Mouse (Mus musculus) cerebellum, adult 18-20 months (tissue): ENCODE measurements around the gene Kmt2a.

ENCODE experiments used
- DNase-seq, 2 experiments: peaks; one replicate each; pipeline ENCODE4 v3.0.0; 2021

Gene Kmt2a

GRCm38 (mm10) chr9:44879694-44880271 is 1.3 kb downstream of the Kmt2a start:
- DNase-seq: peak; percentile 30 to 32

GRCm38 (mm10) chr9:44878776-44879500 is 2.2 kb downstream of the Kmt2a start:
- DNase-seq: no peak

- no peak for DNase-seq
Observed at GRCm38 (mm10) chr9:44877686-44878085, 3.4 kb downstream of the Kmt2a start.

- DNase-seq: no peak
Observed at GRCm38 (mm10) chr9:44875476-44875875, 5.6 kb downstream of the Kmt2a start.

- DNase-seq: no peak
Observed at GRCm38 (mm10) chr9:44874198-44874597, 6.9 kb downstream of the Kmt2a start.

- no peak for DNase-seq
Observed at GRCm38 (mm10) chr9:44873665-44874064, 7.4 kb downstream of the Kmt2a start.

GRCm38 (mm10) chr9:44868336-44869094 is 12.6 kb downstream of the Kmt2a start:
- DNase-seq: no peak

- no peak for DNase-seq
Observed at GRCm38 (mm10) chr9:44867664-44868063, 13.4 kb downstream of the Kmt2a start.

- peak; percentile 35 to 36 for DNase-seq
Observed at GRCm38 (mm10) chr9:44866501-44867240, 14.4 kb downstream of the Kmt2a start.

- no peak for DNase-seq
Observed at GRCm38 (mm10) chr9:44861121-44861520, 20.0 kb downstream of the Kmt2a start.

GRCm38 (mm10) chr9:44858657-44859056 is 22.4 kb downstream of the Kmt2a start:
- no peak for DNase-seq

- DNase-seq: no peak
Observed at GRCm38 (mm10) chr9:44857405-44857992, 23.6 kb downstream of the Kmt2a start.

- DNase-seq: peak; percentile 34 to 50
Observed at GRCm38 (mm10) chr9:44855153-44855552, 25.9 kb downstream of the Kmt2a start.

- no peak for DNase-seq
Observed at GRCm38 (mm10) chr9:44847446-44847845, 33.6 kb downstream of the Kmt2a start.

GRCm38 (mm10) chr9:44841241-44841640 is 39.9 kb downstream of the Kmt2a start:
- peak; percentile 39 to 49 for DNase-seq

GRCm38 (mm10) chr9:44836439-44836838 is 44.7 kb downstream of the Kmt2a start:
- peak; percentile 76 to 78 for DNase-seq

- peak; percentile 40 to 45 for DNase-seq
Observed at GRCm38 (mm10) chr9:44832356-44832755, 48.7 kb downstream of the Kmt2a start.

- no peak for DNase-seq
Observed at GRCm38 (mm10) chr9:44830506-44830905, 50.6 kb downstream of the Kmt2a start.

- DNase-seq: no peak
Observed at GRCm38 (mm10) chr9:44828944-44829343, 52.2 kb downstream of the Kmt2a start.

GRCm38 (mm10) chr9:44826660-44827059 is 54.4 kb downstream of the Kmt2a start:
- DNase-seq: no peak

GRCm38 (mm10) chr9:44819920-44820827 is 60.9 kb downstream of the Kmt2a start:
- no peak for DNase-seq

GRCm38 (mm10) chr9:44817522-44817921 is 63.6 kb downstream of the Kmt2a start:
- DNase-seq: no peak
